Mouse (Mus musculus): ENCODE measurements around the gene Ric3. TPM values are rescaled to one million over a fixed set of nuclear protein-coding genes. Genes with fewer than 3 reads are reported as not detected.
"Not testable (repeated sequence)": the region's sequence is repeated elsewhere in the genome, so short reads cannot be mapped to it uniquely, and the experiment has no call there.

The Ric3 gene
- 3.3 and 4.8 TPM in 2 replicates for total RNA-seq (2017)

DNA sequence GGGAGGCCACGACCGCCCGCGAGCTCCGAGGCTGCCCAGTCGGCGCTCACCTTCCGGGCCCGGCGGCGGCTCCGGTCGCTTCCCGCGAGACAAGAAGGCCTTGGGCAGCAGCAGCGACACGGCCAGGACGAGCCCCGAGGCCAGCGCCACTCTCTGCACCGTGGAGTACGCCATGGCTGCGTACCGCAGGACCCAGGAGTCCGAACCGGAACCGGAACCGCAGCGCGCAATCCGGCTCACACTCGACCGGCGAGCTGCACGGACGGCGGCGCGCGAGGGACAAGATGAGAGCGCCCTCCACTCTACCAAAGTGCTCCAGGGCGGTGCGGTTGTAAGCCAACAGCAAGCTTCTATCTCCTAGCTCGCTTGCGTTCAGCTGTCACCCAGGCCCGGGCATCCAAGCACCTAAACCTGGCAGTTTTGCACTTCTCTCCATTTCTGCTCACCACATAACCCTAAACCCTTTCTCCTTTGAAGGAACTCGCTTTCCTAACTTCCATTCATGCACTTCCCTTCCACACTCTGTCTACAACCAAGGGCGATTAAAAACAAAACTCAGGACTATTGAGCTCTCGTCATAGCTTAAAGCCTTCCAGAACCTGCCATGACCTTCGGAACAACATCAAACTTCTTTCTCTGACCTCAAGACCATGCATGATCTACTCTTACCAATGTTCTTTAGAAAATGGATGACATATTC is at the start of gene Ric3:
Gene Ric3 (minus strand): TSS at position 219 of the 700 bp plus-strand sequence.
- ATAC-seq (replicated peaks in 1 of 2; ENCODE audit: insufficient read depth in 1 of 2, low FRiP score in 2 of 2, low TSS enrichment in 1 of 2, low read depth in 1 of 2, poor library complexity in 2 of 2, severe bottlenecking in 2 of 2) = peak; percentile 27 to 42; a peak in 2 of 4 replicates

DNA sequence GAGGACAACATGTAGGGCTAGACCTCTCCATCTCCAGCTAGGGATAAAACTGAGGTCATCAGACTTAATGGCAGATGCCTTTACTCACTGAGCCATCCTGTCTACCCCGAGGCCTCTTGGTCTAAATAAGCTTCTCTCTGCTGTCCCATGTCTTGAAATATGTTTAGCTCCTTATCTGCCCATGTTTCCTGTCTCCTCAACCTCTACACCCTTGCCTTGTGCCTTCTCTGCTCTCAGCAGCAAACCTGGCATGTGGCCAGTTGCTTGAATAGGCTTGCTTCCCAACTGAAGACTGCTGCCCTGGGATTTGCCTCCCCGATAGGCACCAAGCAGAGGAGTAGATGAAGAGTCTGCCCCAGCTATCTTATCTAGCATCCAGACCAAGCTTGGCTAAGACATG is 48.4 kb upstream of the Ric3 start:
- ATAC-seq (replicated peaks in 1 of 2; ENCODE audit: insufficient read depth in 1 of 2, low FRiP score in 2 of 2, low TSS enrichment in 1 of 2, low read depth in 1 of 2, poor library complexity in 2 of 2, severe bottlenecking in 2 of 2) = no peak

DNA sequence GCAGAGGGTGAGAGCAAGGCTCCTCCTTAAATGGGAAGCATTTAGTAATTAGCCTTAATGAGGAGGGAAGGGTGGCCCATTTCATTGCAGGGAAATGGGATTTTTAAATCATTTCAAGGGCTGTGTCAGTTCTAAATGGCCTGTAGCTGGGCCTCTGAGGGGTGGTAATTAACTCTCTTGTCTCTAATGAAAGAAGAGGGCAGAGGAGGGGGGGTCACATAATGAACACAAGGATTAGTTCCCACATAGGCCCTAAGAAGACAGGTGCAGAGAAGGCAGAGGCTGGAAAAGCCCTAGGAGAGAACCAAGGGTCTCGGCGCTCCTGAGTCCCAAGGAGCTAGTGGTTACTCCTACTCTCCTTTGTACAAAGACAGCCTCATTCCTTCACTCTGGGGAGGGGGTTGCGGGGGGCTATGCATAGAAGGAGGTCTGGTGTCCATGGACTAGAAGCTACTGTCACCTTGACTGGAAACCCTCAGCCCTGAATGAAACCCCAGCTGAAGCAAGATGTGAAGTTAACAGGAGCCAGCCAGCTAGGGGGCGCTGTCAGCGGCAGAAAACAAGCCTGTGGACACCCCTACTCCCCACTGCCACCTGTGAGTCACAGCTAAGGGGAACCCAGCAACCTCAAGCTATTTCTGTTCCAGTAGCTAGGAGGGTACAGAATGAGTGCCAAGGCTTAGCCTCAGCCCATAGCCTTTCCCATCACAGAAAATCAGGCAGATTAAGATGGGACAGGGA is 47.0 kb upstream of the Ric3 start:
- no peak for ATAC-seq (replicated peaks in 1 of 2; ENCODE audit: insufficient read depth in 1 of 2, low FRiP score in 2 of 2, low TSS enrichment in 1 of 2, low read depth in 1 of 2, poor library complexity in 2 of 2, severe bottlenecking in 2 of 2)

- 0 out of 4 replicates have a peak, but pooled peaks of 1 of the 2 experiments have one; percentile 37 for ATAC-seq (replicated peaks in 1 of 2; ENCODE audit: insufficient read depth in 1 of 2, low FRiP score in 2 of 2, low TSS enrichment in 1 of 2, low read depth in 1 of 2, poor library complexity in 2 of 2, severe bottlenecking in 2 of 2)
Observed at GRCm38 (mm10) chr7:109129442-109129841, 46.3 kb upstream of the Ric3 start.

DNA sequence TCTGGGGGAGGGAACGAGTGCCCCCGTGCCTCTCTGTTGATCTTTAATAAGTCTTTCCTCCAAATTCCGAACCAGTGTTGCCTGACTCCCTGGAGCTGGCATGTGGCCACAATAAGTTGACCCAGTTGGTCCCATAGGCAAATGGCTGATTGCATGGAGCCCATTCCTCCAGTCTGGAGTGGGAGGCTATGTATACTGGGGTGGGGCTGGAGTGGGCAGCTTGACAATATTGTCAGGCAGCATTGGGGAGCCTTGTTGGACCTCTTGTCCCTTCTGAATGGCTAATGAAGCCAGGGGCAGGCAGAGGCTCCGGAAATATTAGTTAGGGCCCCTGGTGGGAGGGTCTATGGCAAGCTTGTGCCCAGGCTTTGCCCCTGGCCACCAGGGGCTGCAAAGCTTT is 32.8 kb upstream of the Ric3 start:
- no peak for ATAC-seq (replicated peaks in 1 of 2; ENCODE audit: insufficient read depth in 1 of 2, low FRiP score in 2 of 2, low TSS enrichment in 1 of 2, low read depth in 1 of 2, poor library complexity in 2 of 2, severe bottlenecking in 2 of 2)

- 0 out of 4 replicates have a peak, but pooled peaks of 1 of the 2 experiments have one; percentile 27 for ATAC-seq (replicated peaks in 1 of 2; ENCODE audit: insufficient read depth in 1 of 2, low FRiP score in 2 of 2, low TSS enrichment in 1 of 2, low read depth in 1 of 2, poor library complexity in 2 of 2, severe bottlenecking in 2 of 2)
Observed at GRCm38 (mm10) chr7:109115488-109115887, 32.4 kb upstream of the Ric3 start.

- ATAC-seq (replicated peaks in 1 of 2; ENCODE audit: insufficient read depth in 1 of 2, low FRiP score in 2 of 2, low TSS enrichment in 1 of 2, low read depth in 1 of 2, poor library complexity in 2 of 2, severe bottlenecking in 2 of 2) = peak; percentile 61 to 74
Observed at GRCm38 (mm10) chr7:109114950-109115349, 31.8 kb upstream of the Ric3 start.

GRCm38 (mm10) chr7:109111000-109111399 is 27.9 kb upstream of the Ric3 start:
- ATAC-seq (replicated peaks in 1 of 2; ENCODE audit: insufficient read depth in 1 of 2, low FRiP score in 2 of 2, low TSS enrichment in 1 of 2, low read depth in 1 of 2, poor library complexity in 2 of 2, severe bottlenecking in 2 of 2) = no peak

DNA sequence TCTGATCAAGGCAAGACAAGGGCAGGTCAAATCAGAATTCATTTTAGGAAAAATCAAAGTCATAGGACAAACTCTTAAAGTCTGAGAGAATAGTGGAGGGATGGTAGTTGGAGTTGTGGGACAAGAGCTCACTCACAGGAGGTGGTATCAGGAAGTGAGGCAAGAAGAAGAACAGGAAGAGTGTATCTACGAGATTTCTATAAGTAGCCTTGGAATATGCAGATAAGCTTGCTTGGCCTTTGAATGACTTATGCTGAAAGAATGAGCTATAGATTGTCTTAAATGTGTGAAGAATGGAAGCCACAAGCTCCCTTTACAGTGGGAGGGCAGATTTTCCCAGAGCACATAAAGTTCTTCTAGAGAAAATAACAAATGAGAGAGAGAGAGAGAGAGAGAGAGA is 21.8 kb upstream of the Ric3 start:
- no peak for ATAC-seq (replicated peaks in 1 of 2; ENCODE audit: insufficient read depth in 1 of 2, low FRiP score in 2 of 2, low TSS enrichment in 1 of 2, low read depth in 1 of 2, poor library complexity in 2 of 2, severe bottlenecking in 2 of 2)

- no peak for ATAC-seq (replicated peaks in 1 of 2; ENCODE audit: insufficient read depth in 1 of 2, low FRiP score in 2 of 2, low TSS enrichment in 1 of 2, low read depth in 1 of 2, poor library complexity in 2 of 2, severe bottlenecking in 2 of 2)
Observed at GRCm38 (mm10) chr7:109101167-109101566, 18.0 kb upstream of the Ric3 start.

GRCm38 (mm10) chr7:109098145-109099018 is 15.3 kb upstream of the Ric3 start:
- ATAC-seq (replicated peaks in 1 of 2; ENCODE audit: insufficient read depth in 1 of 2, low FRiP score in 2 of 2, low TSS enrichment in 1 of 2, low read depth in 1 of 2, poor library complexity in 2 of 2, severe bottlenecking in 2 of 2) = peak; percentile 56 to 73; a peak in 3 of 4 replicates

- no peak for ATAC-seq (replicated peaks in 1 of 2; ENCODE audit: insufficient read depth in 1 of 2, low FRiP score in 2 of 2, low TSS enrichment in 1 of 2, low read depth in 1 of 2, poor library complexity in 2 of 2, severe bottlenecking in 2 of 2)
Observed at GRCm38 (mm10) chr7:109097203-109097602, 14.1 kb upstream of the Ric3 start.

DNA sequence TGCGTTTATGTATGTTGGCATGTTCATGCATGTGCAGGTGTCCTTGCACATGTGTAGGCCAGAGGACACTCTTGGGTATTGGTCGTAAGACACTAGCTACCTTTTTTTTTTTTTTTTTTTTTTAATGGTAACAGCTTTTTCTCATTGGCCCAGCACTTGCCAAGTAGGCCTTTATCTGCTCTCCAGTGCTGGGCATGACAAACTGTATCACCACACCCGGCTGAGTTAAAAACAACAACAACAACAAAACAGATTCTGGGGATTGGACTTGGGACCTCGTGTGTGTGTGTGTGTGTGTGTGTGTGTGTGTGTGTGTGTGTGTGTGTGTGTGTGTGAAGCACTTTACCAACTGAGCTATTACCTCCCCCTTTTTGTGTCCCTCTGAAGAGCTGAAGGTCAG is 13.5 kb upstream of the Ric3 start:
- no peak for ATAC-seq (replicated peaks in 1 of 2; ENCODE audit: insufficient read depth in 1 of 2, low FRiP score in 2 of 2, low TSS enrichment in 1 of 2, low read depth in 1 of 2, poor library complexity in 2 of 2, severe bottlenecking in 2 of 2)

DNA sequence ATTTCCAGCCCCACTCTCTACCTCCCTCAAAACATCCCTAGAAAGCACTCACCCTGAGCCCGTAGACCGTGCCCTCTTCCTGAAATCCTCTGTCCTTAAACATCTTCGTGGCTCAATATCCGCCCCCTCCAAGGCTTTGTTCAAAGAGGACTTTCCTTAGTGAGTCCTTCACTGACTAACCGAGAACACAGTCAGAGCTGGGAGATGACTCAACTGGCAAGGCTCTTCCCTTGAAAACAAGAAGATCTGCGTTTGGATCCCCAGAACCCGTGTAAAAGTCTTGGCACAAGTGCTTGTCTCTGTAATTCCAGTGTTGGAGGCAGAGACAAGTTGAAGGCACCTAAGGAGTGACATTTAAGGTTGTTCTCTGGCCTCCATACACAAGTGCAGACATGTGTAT is 11.2 kb upstream of the Ric3 start:
- no peak for ATAC-seq (replicated peaks in 1 of 2; ENCODE audit: insufficient read depth in 1 of 2, low FRiP score in 2 of 2, low TSS enrichment in 1 of 2, low read depth in 1 of 2, poor library complexity in 2 of 2, severe bottlenecking in 2 of 2)

GRCm38 (mm10) chr7:109091316-109091715 is 8.2 kb upstream of the Ric3 start:
- not testable (repeated sequence) for ATAC-seq (replicated peaks in 1 of 2; ENCODE audit: insufficient read depth in 1 of 2, low FRiP score in 2 of 2, low TSS enrichment in 1 of 2, low read depth in 1 of 2, poor library complexity in 2 of 2, severe bottlenecking in 2 of 2)

DNA sequence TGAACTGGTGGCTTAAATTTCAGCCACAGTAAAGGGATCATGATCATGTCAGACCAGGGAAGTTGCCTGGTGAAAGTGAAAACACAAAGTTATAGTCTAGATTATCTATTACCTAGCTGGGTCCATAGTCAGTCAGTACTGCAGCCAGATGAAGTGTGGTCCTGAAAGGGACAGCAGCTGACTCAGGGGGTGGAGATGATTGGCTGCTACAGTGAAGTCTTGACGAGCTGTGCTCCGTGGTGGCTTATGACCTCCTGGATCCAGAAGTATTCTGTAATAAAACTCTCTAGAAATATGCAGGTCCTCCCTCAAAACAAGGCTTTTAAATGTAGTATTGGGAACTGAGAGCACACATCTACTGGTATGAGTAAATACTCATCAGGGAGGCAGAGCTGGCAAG is 3.8 kb upstream of the Ric3 start:
- no peak for ATAC-seq (replicated peaks in 1 of 2; ENCODE audit: insufficient read depth in 1 of 2, low FRiP score in 2 of 2, low TSS enrichment in 1 of 2, low read depth in 1 of 2, poor library complexity in 2 of 2, severe bottlenecking in 2 of 2)

DNA sequence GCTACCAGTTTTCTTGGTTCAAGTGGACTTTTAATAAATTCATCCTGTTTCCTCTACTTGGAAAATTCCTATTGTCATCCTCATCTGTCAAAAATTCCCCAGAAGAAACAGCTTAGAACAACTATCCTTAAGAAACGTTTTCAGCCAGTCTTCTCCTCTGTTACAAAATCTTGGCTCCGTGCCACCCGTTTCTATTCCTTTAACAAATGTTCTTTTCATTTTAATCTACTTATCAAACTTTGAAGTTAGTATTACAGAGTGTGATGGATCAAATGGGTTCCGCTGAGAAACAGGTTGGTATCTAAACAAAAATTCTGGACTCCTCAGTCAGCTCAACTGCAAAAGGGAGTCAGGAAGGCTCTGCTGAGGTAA is 668 bp upstream of the Ric3 start:
- ATAC-seq (replicated peaks in 1 of 2; ENCODE audit: insufficient read depth in 1 of 2, low FRiP score in 2 of 2, low TSS enrichment in 1 of 2, low read depth in 1 of 2, poor library complexity in 2 of 2, severe bottlenecking in 2 of 2) = no peak
